Mouse (Mus musculus) activated CD4-positive, CD25-positive, alpha-beta regulatory T cell, adult 4 months (primary cell): ENCODE measurements around the gene Gm14434. TPM values are rescaled to one million over a fixed set of nuclear protein-coding genes. Genes with fewer than 3 reads are reported as not detected.
"Not testable (repeated sequence)": the region's sequence is repeated elsewhere in the genome, so short reads cannot be mapped to it uniquely, and the experiment has no call there.

ENCODE experiments used
- ATAC-seq: one replicate; pipeline ENCODE4 v1.8.0; 2017
- polyA plus RNA-seq, 2 experiments: library from polyadenylated mRNA; unstranded; fragments of 100-300 nt; shearing (Covaris generic); gene quantifications; one replicate each; pipeline ENCODE4 v1.2.1; 2017

Gene Gm14434
- polyA plus RNA-seq, result 10 to 100 TPM in 1 of 2 experiments, 1 to 10 TPM in 1; 8.5 to 30.2 TPM

GRCm38 (mm10) chr2:176486683-176487082 is at the start of gene Gm14434:
Gene Gm14434 (minus strand): TSS chr2:176486783.
- ATAC-seq, result not testable (repeated sequence)

- not testable (repeated sequence) for ATAC-seq
Observed at GRCm38 (mm10) chr2:176520756-176521155, 34.2 kb upstream of the Gm14434 start, which contains the start of gene Zfp967. Gene Zfp967 (plus strand): TSS chr2:176521056.

- not testable (repeated sequence) for ATAC-seq
Observed at GRCm38 (mm10) chr2:176423294-176423693, 63.3 kb downstream of the Gm14434 start, which contains the start of gene Gm14435. Gene Gm14435 (plus strand): TSS chr2:176423594.

Other genes starting within 250 kb of the Gm14434 start
- not detected for gene Gm11009, start 167.3 kb downstream of the Gm14434 start, polyA plus RNA-seq
- 10 to 100 TPM in 1 of 2 experiments, 1 to 10 TPM in 1; 6.4 to 18.4 TPM for gene Gm14435, start 63.2 kb downstream of the Gm14434 start, polyA plus RNA-seq
- not detected for gene Zfp967, start 34.3 kb upstream of the Gm14434 start, polyA plus RNA-seq
- gene Gm14308, start 149.6 kb upstream of the Gm14434 start, polyA plus RNA-seq, result 1 to 10 TPM; 1.6 to 6.9 TPM
- gene Zfp973, start 183.7 kb upstream of the Gm14434 start, polyA plus RNA-seq, result 1 to 10 TPM; 7.4 to 7.6 TPM
- 10 to 100 TPM; 10.6 to 12.9 TPM for gene Gm14305, start 221.5 kb upstream of the Gm14434 start, polyA plus RNA-seq